Mouse (Mus musculus): ENCODE results near the gene Cnot1.

The Cnot1 gene

DNA sequence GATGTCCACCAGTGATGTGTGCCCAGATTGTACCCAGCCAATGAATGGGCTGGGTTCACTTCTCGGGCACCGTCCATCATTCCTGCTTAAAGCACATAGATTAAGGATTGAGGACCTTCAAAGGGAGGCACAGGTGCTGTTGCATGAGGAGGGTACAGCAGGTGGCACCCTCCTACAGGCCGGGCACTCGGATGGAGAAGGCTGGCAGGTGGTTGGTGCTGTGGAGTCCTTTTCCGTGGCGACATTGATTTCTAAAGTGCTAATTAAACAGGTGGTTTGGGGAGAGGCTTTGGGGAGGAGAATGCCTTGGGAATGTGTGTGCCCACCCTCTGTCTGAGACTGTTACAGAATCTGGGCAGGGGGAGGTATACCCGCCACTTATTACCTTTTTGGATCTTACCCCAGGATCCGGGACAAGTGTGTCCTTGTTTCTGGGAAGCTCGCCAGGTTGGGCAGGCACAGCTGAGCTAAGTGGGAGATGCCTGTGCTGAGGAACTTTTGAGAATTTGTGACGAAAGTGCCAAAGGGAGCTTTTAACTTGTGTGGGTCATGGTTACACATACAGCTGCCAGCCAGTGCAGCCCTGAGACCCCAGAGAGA, 119.1 kb downstream of the Cnot1 start:
- no peak for DNase-seq

DNA sequence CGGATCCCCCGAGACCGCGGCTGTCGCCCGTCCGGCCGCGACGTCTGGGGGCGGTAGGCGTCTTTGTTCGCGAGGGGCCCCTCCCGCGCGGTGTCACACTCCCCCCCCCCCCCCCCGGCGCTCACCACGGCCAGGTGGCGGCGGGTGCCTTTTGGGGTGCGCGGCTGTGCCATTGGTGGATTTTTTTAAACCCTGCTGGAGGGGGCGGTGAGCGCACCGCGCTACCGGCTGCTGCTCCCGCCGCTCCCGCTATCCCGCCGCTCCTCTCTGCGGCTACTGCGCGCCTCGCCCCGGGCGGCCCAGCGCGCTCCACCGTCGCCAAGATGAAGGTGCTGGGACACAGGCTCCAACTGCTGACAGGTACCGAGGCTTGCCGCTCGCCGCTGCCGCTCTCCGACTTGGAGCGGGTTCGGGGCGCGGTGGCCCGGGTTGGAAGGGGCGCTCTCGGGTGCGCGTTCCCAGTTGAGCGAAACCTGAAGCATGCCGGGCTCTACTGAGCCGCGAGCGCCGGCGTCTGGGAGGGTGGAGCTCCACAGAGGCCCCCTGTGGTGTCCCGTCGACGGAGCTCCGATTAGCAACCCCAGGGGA, 129.1 kb downstream of the Cnot1 start:
- no peak for DNase-seq

DNA sequence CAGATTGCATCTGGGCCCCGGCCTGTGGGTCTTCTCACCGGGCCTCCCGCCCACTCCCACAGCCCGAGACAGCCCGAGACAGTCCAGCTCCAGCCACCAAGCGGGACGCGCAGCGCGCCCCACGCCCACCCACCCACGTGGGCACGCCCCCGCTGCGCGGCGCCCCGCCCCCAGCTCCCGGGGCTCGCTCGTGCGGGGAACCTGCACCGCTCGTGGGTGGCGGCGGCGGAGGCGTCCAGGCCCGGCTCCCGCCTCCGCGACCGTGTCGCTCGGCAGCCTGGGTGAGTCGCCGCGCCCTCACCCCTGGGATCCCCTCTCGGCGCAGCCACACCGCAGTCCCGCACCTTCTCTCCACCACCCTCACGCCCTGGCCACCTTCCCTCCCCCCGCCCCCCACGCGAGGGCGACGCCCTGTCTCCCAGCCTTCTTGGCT, 129.7 kb downstream of the Cnot1 start:
- no peak for DNase-seq

DNA sequence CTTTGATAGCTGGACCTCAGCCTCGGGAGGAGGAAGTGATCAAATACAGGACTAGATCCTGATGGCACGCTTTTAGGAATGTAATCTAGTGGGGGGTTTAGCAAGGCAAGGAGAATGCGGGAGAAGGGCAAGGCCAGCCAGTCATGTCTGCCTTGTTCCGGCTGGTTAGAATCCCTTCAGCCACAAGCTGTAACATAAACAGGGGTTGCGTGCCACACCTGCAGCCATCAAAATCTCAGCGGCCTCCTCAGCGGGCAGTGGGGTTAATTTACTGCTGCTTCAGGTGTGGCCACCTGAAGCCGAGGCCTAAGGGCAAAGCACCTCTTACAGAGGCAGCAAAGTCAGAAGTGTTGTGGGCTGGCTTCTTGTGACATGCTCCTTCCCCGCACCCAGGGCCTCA, 130.6 kb downstream of the Cnot1 start, which contains the start of gene Ndrg4:
Ndrg4 (plus strand) TSS at position 350 of the 400 bp plus-strand sequence.
- no peak for DNase-seq

DNA sequence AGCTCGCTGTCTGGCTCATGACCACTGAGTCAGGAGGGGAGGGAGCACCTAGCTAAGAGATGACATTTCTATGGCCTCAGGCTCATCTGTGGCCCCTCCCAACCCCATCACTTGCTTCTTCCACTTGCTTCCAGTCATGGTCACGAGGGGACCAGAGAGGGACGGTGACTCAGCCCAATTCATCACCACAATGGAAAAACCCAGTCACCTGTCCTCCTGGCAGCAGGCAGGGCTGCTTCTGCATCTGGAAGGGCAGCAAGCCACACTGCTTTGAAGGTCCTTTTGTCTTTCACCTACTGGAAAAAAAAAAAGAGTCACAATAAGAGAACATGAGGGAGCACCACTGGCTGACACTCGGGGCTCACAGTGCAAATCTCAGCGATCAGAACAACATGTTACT, 134.5 kb downstream of the Cnot1 start:
- no peak for DNase-seq

DNA sequence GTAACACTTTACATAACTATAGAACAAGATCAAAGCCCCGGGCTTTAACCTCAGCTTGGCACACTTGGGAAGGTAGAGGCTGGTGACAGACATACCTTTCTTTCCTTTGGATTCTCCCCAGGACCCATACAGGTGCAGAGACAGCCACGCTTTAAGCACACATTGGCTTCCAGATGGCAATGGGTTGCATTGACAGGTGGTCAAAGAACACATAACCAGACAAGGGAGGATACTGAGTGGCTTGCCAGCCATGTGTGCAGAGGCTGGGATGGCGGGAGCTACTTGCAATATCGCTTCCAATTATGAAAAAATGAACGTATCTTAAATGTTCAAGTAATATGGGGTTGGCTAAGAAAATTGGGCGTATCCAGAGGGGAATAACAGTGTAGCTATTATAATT, 135.4 kb downstream of the Cnot1 start:
- DNase-seq = no peak

DNA sequence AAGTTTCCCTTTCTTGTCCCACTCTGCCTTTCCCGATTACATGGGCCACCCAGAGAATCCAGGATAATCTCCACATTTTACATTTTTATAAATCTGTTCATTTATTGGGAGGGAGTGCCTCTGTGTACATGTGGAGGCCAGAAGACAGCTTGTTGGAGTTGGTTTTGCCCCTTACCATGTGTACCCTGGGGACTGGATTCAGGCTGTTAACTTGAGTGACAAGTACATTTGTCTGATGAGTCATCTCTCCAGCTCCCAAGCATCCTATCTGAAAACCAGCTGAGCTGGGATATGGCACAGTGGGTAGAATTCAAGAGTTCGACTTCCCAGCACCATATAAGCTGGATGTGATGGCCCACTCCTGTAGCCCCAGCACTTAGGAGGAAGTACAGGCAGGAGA, 137.3 kb downstream of the Cnot1 start:
- DNase-seq = no peak

Measured in kidney, postnatal 25 days (tissue).